Comparison of ENCODE assay signal across 10 mouse cellular contexts in genomic region chr13:10942031-10942655, GRCm38 (mm10).
DNase-seq lines count a peak whose midpoint lies in the region; ATAC-seq and TF ChIP-seq lines count a peak whose summit lies in the region.
"Had no signal": no experiment of that assay in that cellular context is flagged by ENCODE, and none has a peak within 500 bp of the region (broad histone marks: within the 10 kb centered on the region; RNA-seq: fewer than 3 reads in every experiment).

No protein-coding gene starts in this region.

- no peak overlapping the region for H3K9ac ChIP-seq in forebrain, embryonic 11.5 days (ENCODE audit: low read length)
- H3K9ac ChIP-seq in liver, postnatal 0 days (replicated peaks), result no peak overlapping the region
- H3K9ac ChIP-seq in liver, embryonic 11.5 days (ENCODE audit: low read depth, low read length), result no peak overlapping the region
- H3K9ac ChIP-seq: neural tube, embryonic 12.5 days had no signal

- DNase-seq in forebrain, embryonic 11.5 days (ENCODE audit: low spot score), result peak; percentile 48
- DNase-seq in forebrain, embryonic 10.5 days (ENCODE audit: extremely low spot score, low spot score), result no peak
- DNase-seq in liver, postnatal 0 days, result no peak
- DNase-seq in liver, embryonic 11.5 days (ENCODE audit: low spot score), result no peak
- DNase-seq in brain, adult 2 months (ENCODE audit: low read depth, low spot score), result peak; percentile 49
- peak; percentile 7 to 74 for DNase-seq in kidney, postnatal 36 days
- DNase-seq in natural killer cell, adult 2 months (ENCODE audit: low spot score in 2 of 2), result no peak
- no peak for DNase-seq in c-Kit-positive CD71-positive TER-119-positive erythroid progenitor cells, embryonic 14.5 days (ENCODE audit: low spot score)

- H3K9me3 ChIP-seq in forebrain, embryonic 11.5 days (ENCODE audit: control insufficient read depth, low read length), result no peaks in the 10 kb centered on the region
- H3K9me3 ChIP-seq in forebrain, embryonic 10.5 days, result no peaks in the 10 kb centered on the region
- H3K9me3 ChIP-seq in liver, postnatal 0 days (ENCODE audit: low read length), result no peaks in the 10 kb centered on the region
- no peaks in the 10 kb centered on the region for H3K9me3 ChIP-seq in liver, embryonic 11.5 days (ENCODE audit: control insufficient read depth, low read length)
- H3K9me3 ChIP-seq: neural tube, embryonic 12.5 days had no signal

- no peak overlapping the region for H3K4me2 ChIP-seq in forebrain, embryonic 11.5 days (ENCODE audit: low read depth, low read length, severe bottlenecking)
- no peak overlapping the region for H3K4me2 ChIP-seq in liver, postnatal 0 days (ENCODE audit: low read depth, low read length)
- no peak overlapping the region for H3K4me2 ChIP-seq in liver, embryonic 11.5 days
- H3K4me2 ChIP-seq: neural tube, embryonic 12.5 days had no signal

- TF ChIP-seq EP300 in liver, postnatal 0 days (IDR thresholded peaks at IDR 0.05; ENCODE audit: low read depth), result no peak

- H3K4me3 ChIP-seq in forebrain, embryonic 11.5 days (ENCODE audit: low read depth, low read length), result no peak overlapping the region
- no peak overlapping the region for H3K4me3 ChIP-seq in forebrain, embryonic 10.5 days
- no peak overlapping the region for H3K4me3 ChIP-seq in liver, postnatal 0 days (ENCODE audit: low read depth, low read length)
- no peak overlapping the region for H3K4me3 ChIP-seq in liver, embryonic 11.5 days (ENCODE audit: low read depth, low read length)
- H3K4me3 ChIP-seq: erythroblast, embryonic 14.5 days; neural tube, embryonic 12.5 days had no signal

- no peaks in the 10 kb centered on the region for H3K27me3 ChIP-seq in forebrain, embryonic 11.5 days (ENCODE audit: control insufficient read depth, insufficient read depth, low read length)
- H3K27me3 ChIP-seq in forebrain, embryonic 10.5 days (ENCODE audit: poor library complexity, severe bottlenecking), result no peaks in the 10 kb centered on the region
- H3K27me3 ChIP-seq in liver, postnatal 0 days (ENCODE audit: insufficient read depth, low read length), result no peaks in the 10 kb centered on the region
- no peaks in the 10 kb centered on the region for H3K27me3 ChIP-seq in liver, embryonic 11.5 days (replicated peaks; ENCODE audit: control insufficient read depth, insufficient read depth, low read length)
- H3K27me3 ChIP-seq: neural tube, embryonic 12.5 days had no signal

- 49% methylated on average over 4 of the region's 4 CpGs for WGBS in forebrain, embryonic 11.5 days
- 56% methylated on average over 4 of the region's 4 CpGs for WGBS in forebrain, embryonic 10.5 days
- 51% methylated on average over 4 of the region's 4 CpGs for WGBS in liver, postnatal 0 days (ENCODE audit: insufficient replicate concordance)
- WGBS in liver, embryonic 11.5 days, result 60% methylated on average over 4 of the region's 4 CpGs

- H3K27ac ChIP-seq in forebrain, embryonic 11.5 days (ENCODE audit: low read depth, low read length), result no peak overlapping the region
- no peak overlapping the region for H3K27ac ChIP-seq in forebrain, embryonic 10.5 days
- H3K27ac ChIP-seq in liver, postnatal 0 days (ENCODE audit: low read depth), result no peak overlapping the region
- H3K27ac ChIP-seq in liver, embryonic 11.5 days (ENCODE audit: low read depth, low read length), result no peak overlapping the region
- H3K27ac ChIP-seq: neural tube, embryonic 12.5 days had no signal

- ATAC-seq in forebrain, embryonic 11.5 days (replicated peaks; ENCODE audit: low FRiP score), result peak; percentile 49; the same call in 1 of the 2 replicates
- no peak for ATAC-seq in liver, postnatal 0 days
- no peak for ATAC-seq in liver, embryonic 11.5 days (replicated peaks; ENCODE audit: low FRiP score)

- H3K36me3 ChIP-seq in forebrain, embryonic 11.5 days (ENCODE audit: control insufficient read depth, insufficient read depth, low read length), result no peaks in the 10 kb centered on the region
- H3K36me3 ChIP-seq in forebrain, embryonic 10.5 days (replicated peaks), result no peaks in the 10 kb centered on the region
- no peaks in the 10 kb centered on the region for H3K36me3 ChIP-seq in liver, postnatal 0 days (replicated peaks; ENCODE audit: insufficient read depth, low read length)
- H3K36me3 ChIP-seq in liver, embryonic 11.5 days (ENCODE audit: control insufficient read depth, insufficient read depth, low read length), result no peaks in the 10 kb centered on the region
- H3K36me3 ChIP-seq: neural tube, embryonic 12.5 days had no signal

- no peaks in the 10 kb centered on the region for H3K4me1 ChIP-seq in forebrain, embryonic 11.5 days (replicated peaks; ENCODE audit: control insufficient read depth, insufficient read depth, low read length)
- no peaks in the 10 kb centered on the region for H3K4me1 ChIP-seq in forebrain, embryonic 10.5 days
- H3K4me1 ChIP-seq in liver, postnatal 0 days (ENCODE audit: insufficient read depth), result no peaks in the 10 kb centered on the region
- H3K4me1 ChIP-seq in liver, embryonic 11.5 days (replicated peaks; ENCODE audit: control insufficient read depth, insufficient read depth, low read length), result no peaks in the 10 kb centered on the region
- H3K4me1 ChIP-seq: neural tube, embryonic 12.5 days had no signal

- peak; percentile 30; the same call in 1 of the 2 replicates for TF ChIP-seq CTCF in liver, postnatal 0 days (IDR thresholded peaks at IDR 0.05; ENCODE audit: low read depth)

Comparison
In these comparisons a context has a peak if more than half of its experiments do, and no peak if none do; other contexts are left out.
1. DNase-seq: peak in forebrain, embryonic 11.5 days (single experiment), brain, adult 2 months (single experiment) and kidney, postnatal 36 days (2 of 2); none in forebrain, embryonic 10.5 days (single experiment), liver, postnatal 0 days (single experiment), liver, embryonic 11.5 days (single experiment), natural killer cell, adult 2 months (0 of 2) and c-Kit-positive CD71-positive TER-119-positive erythroid progenitor cells, embryonic 14.5 days (single experiment).